Mouse (Mus musculus): ENCODE measurements around the gene Asb1.

Asb1 gene

GRCm38 (mm10) chr1:91607141-91607540 is 66.8 kb downstream of the Asb1 start:
- DNase-seq (ENCODE audit: low spot score) = no peak

Measured in yolk sac, embryonic 10.5 days (tissue).